Mouse (Mus musculus): ENCODE measurements around the gene Pnpla2.

DNA sequence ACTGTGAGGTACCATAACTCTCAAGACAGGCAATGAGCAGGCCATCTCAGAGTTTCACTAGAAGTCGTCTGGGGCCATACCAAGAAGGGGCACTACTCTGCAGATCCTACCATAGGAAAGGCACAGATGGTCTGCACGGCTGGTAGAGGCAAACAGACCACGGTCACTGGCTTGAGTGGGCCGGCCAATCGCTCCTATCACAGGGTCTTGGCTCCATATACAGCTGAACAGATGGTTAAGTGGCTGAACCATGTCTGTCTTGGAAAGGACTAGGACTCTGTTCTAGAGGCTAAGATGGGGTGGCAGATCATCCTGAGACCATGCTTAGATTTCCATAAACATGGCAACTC, 47.5 kb downstream of the Pnpla2 start:
- TF ChIP-seq CTCF (conservative IDR thresholded peaks at IDR 0.05; ENCODE audit: low read length), result no peak
- no peak for TF ChIP-seq NANOG (IDR thresholded peaks at IDR 0.05; ENCODE audit: borderline replicate concordance, low read length)
